Mouse (Mus musculus) intestine, embryonic 14.5 days (tissue): Measurements from ENCODE around the gene Cdip1. TPM values are rescaled to one million over a fixed set of nuclear protein-coding genes. Genes with fewer than 3 reads are reported as not detected.

Source experiments
- ATAC-seq: fragments of 200-750 bp; cut with Nextera tagmentation; replicated peaks from 2 replicates; pipeline ENCODE4 v1.8.0; 2017; ENCODE audit warnings: low read depth, moderate number of reproducible peaks, moderate TSS enrichment, moderate library complexity; ENCODE audit not compliant: low FRiP score, low TSS enrichment
- DNase-seq: peaks from one replicate; pipeline ENCODE4 v3.0.0-alpha.2; 2018; ENCODE audit warnings: low spot score
- H3K27ac ChIP-seq: fragments of 300-500 bp; sonication (generic); 2 replicates; pipeline ENCODE4 v1.5.1; 2014; ENCODE audit warnings: low read depth, mild to moderate bottlenecking, control low read depth
- H3K27me3 ChIP-seq: fragments of 300-500 bp; sonication (generic); replicated peaks from 2 replicates; pipeline ENCODE4 v1.6.1; 2014; ENCODE audit warnings: low read length, control low read depth; ENCODE audit not compliant: control insufficient read depth, insufficient read depth
- H3K36me3 ChIP-seq: fragments of 300-500 bp; sonication (generic); 2 replicates; pipeline ENCODE4 v1.6.1; 2014; ENCODE audit warnings: low read length, control low read depth; ENCODE audit not compliant: control insufficient read depth, insufficient read depth
- H3K4me1 ChIP-seq: fragments of 300-500 bp; sonication (generic); replicated peaks from 2 replicates; pipeline ENCODE4 v1.6.1; 2014; ENCODE audit warnings: low read length, control low read depth, mixed read lengths; ENCODE audit not compliant: control insufficient read depth, insufficient read depth
- H3K4me2 ChIP-seq: fragments of 300-500 bp; sonication (generic); 2 replicates; pipeline ENCODE4 v1.6.1; 2014; ENCODE audit warnings: low read length
- H3K4me3 ChIP-seq: fragments of 300-500 bp; sonication (generic); 2 replicates; pipeline ENCODE4 v1.5.1; 2014; ENCODE audit warnings: low read depth, low read length, control low read depth, mixed read lengths
- H3K9ac ChIP-seq: fragments of 300-500 bp; sonication (generic); 2 replicates; pipeline ENCODE4 v1.6.1; 2014; ENCODE audit warnings: mild to moderate bottlenecking, low read length
- H3K9me3 ChIP-seq: fragments of 300-500 bp; sonication (generic); 2 replicates; pipeline ENCODE4 v1.6.1; 2016; ENCODE audit warnings: low read length, control low read depth; ENCODE audit not compliant: control insufficient read depth
- WGBS: fragments of 180-500 bp; shearing (Covaris S2); extraction: QIAGEN DNeasy Blood & Tissue Kit; methylation state at CpG from one replicate; pipeline ENCODE4 v1.1.7; 2014; 5-methylcytosine and 5-hydroxymethylcytosine counted together
- polyA plus RNA-seq: library from polyadenylated mRNA; unstranded; fragments of >200 nt; fragmentation: Nextera tagmentation; extraction: Ambion mirVana; gene quantifications from 2 replicates; pipeline ENCODE4 v1.2.1, GENCODE M21; 2014

Gene Cdip1
- polyA plus RNA-seq, 1 experiment from 2014 or later, result 85.3 TPM

DNA sequence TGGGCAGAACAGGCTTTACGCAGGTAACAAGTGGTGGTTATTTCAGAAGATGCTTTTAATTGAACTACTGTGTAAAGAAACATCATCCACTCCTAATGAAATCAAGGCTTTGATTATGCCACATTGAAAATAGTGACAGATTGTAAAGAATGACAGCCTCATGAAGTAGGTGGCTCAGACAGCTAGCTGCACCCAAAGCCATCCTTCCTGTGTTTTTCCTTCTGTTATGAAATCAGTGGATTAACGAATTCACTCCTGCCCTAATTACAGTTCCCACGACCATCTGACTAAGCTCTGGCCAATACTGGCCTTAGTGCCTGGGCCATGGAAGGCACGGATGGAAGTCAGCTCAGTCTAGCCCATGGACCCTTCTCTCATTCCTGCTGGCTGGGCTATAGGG lies 11.2 kb downstream of the Cdip1 start:
- DNase-seq, result no peak
- no peaks in the 10 kb centered on the region for H3K9me3 ChIP-seq
- H3K9ac ChIP-seq, result no peak overlapping the region
- 97% methylated on average over 4 of the region's 4 CpGs for WGBS
- H3K4me1 ChIP-seq, result peaks cover 6% of the 10 kb centered on the region
- no peak overlapping the region for H3K27ac ChIP-seq
- H3K4me2 ChIP-seq, result no peak overlapping the region
- no peak overlapping the region for H3K4me3 ChIP-seq
- ATAC-seq, result no peak
- no peaks in the 10 kb centered on the region for H3K27me3 ChIP-seq
- H3K36me3 ChIP-seq, result 0 out of 2 replicates have a peak, but pooled peaks cover 15% of the 10 kb centered on the region

- Histone ChIP-seq H3K9ac (no peak overlapping the region), H3K36me3 (0 out of 2 replicates have a peak, but pooled peaks cover 10% of the 10 kb centered on the region), H3K9me3 (no peaks in the 10 kb centered on the region), H3K27me3 (no peaks in the 10 kb centered on the region), H3K4me2 (no peak overlapping the region), H3K4me1 (peaks cover 12% of the 10 kb centered on the region), H3K27ac (peak overlapping the region; percentile 25; the same call in 1 of the 2 replicates), H3K4me3 (no peak overlapping the region)
- peak; percentile 52 for ATAC-seq
- no peak for DNase-seq
- WGBS, result 81% methylated on average over 4 of the region's 4 CpGs
Measured at GRCm38 (mm10) chr16:4777905-4778609, 12.0 kb downstream of the Cdip1 start.

- Histone ChIP-seq H3K4me2 (no peak overlapping the region), H3K4me3 (no peak overlapping the region), H3K27ac (no peak overlapping the region), H3K36me3 (0 out of 2 replicates have a peak, but pooled peaks cover 11% of the 10 kb centered on the region), H3K9ac (no peak overlapping the region), H3K4me1 (peaks cover 14% of the 10 kb centered on the region), H3K9me3 (no peaks in the 10 kb centered on the region), H3K27me3 (no peaks in the 10 kb centered on the region)
- peak; percentile 4; the same call in 1 of the 2 replicates for ATAC-seq
- no peak for DNase-seq
- 93% methylated on average over 3 of the region's 3 CpGs for WGBS
Measured at GRCm38 (mm10) chr16:4777171-4777904, 12.8 kb downstream of the Cdip1 start.

DNA sequence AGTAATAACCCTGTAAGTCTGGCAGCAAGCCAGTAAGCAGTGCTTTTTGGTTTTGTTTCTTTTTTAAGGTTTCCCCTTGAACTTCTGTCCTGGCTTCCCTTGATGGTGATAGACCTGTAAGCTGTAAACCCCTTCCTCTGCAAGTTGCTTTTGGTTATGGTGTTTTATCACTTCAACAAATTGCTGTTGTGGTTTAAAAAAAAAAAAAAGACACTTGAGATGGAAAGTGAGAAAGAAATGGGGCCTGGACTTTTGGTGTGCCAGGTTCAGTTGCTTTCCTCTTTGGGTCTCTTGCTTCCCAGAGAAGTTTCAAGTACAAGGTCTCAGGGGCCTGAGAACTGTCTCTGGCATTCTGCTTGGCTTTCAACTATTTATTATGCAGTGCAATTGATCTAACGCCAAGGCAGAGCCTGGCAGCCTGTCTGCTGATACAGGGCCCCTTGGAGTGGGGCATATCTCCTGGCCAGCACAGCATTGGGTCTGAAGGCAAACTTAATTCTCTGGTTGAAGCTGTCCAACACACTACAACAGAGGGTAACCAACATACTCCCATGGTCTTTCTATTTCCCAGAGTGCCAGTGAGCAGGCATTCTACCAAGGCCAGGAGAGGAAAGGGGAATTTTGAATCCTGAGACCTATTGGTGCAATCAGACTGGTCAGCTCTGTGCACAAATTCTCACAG lies 16.7 kb downstream of the Cdip1 start:
- Histone ChIP-seq H3K4me1 (peaks cover 8% of the 10 kb centered on the region), H3K27ac (no peak overlapping the region), H3K9me3 (no peaks in the 10 kb centered on the region), H3K27me3 (no peaks in the 10 kb centered on the region), H3K9ac (no peak overlapping the region), H3K4me3 (no peak overlapping the region), H3K4me2 (no peak overlapping the region), H3K36me3 (peaks cover 31% of the 10 kb centered on the region)
- ATAC-seq, result no peak
- DNase-seq, result no peak
- WGBS, result 37% methylated on average over 1 of the region's 1 CpGs

DNA sequence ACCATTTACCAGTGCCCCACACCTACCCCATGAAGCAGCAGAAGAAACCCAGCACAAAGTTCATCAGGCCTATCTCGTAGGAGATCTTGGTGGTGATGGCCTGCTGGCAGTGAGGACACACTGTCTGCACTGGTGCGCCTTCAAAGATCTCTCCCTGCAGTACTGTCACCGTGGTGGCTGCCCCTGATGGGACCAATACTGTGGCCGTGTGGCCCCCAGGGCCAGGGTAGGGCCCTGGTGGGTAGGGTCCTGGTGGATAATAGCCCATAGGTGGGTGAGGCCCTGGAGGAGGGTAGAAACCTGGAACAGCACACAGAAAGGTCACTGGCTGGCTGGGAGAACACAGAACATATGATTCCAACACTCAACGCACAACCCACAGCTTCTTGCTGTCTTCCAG lies 21.4 kb downstream of the Cdip1 start:
- H3K27me3 ChIP-seq, result no peaks in the 10 kb centered on the region
- no peak overlapping the region for H3K9ac ChIP-seq
- no peak overlapping the region for H3K27ac ChIP-seq
- H3K36me3 ChIP-seq, result peaks cover 78% of the 10 kb centered on the region
- H3K4me2 ChIP-seq, result no peak overlapping the region
- ATAC-seq (no peak), DNase-seq (no peak)
- H3K4me3 ChIP-seq, result no peak overlapping the region
- 97% methylated on average over 5 of the region's 5 CpGs for WGBS
- no peaks in the 10 kb centered on the region for H3K9me3 ChIP-seq
- peaks cover 8% of the 10 kb centered on the region; the same call in 1 of the 2 replicates for H3K4me1 ChIP-seq

DNA sequence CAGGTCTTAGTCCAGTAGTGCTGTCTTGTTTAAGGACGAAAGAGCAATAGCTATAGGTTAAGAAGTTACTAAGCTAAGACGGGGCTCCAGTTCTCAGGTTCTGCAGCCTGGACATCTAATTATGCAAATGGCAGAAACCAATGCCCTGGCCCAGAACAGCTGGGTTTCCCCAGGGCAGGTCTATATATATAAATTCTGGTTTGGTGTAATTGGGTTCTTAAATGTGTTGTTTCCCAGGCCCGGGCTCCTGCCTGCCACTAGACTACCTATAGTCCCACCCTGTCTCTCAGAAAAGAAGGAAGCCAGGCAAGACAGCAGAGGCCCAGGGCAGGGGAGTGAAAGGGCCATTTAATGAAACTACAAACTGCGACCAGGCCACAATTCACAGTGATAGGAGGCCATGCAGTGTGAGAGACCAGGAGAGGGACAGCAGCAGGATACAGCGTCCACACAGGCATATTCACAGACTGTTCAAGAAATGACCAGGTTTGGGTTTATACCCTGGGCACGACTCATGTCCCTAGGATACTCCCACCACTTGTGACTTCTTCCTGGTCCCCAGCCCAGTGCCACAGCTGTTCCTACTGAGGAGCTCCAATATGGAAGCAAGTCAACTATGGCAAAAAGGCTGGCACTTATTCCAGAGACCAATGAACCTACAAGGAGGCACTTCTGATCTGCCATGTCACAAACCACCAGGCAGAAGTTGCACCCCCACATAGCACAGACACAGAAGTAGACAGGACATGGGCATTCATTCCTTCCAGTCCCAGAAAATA lies 22.9 kb downstream of the Cdip1 start:
- 87% methylated on average over 6 of the region's 6 CpGs for WGBS
- Histone ChIP-seq H3K4me3 (no peak overlapping the region), H3K4me2 (no peak overlapping the region), H3K4me1 (no peaks in the 10 kb centered on the region), H3K27me3 (no peaks in the 10 kb centered on the region), H3K27ac (no peak overlapping the region), H3K36me3 (peaks cover 85% of the 10 kb centered on the region), H3K9me3 (no peaks in the 10 kb centered on the region), H3K9ac (no peak overlapping the region)
- no peak for ATAC-seq
- no peak for DNase-seq

DNA sequence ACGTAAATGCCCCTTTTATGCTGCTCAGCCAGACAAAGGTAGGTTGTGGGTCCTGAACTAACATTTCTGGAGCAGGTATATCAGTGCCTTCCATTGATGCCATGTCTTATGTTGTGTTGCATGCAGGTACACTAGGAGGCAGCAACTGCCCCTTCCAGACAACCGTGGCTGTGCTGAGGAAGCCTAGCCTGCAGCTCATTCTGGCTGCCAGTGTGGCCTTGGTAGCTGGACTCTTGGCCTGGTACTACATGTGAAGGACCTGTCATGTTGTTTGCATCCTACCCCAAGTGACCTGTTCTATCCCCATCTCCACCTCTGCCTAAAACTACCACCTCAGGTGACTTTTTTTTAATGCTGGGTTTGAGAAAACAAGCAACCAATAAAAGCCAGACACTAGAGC lies 24.2 kb downstream of the Cdip1 start:
- peaks cover 81% of the 10 kb centered on the region for H3K36me3 ChIP-seq
- no peaks in the 10 kb centered on the region for H3K9me3 ChIP-seq
- DNase-seq (no peak), ATAC-seq (no peak)
- H3K4me3 ChIP-seq, result no peak overlapping the region
- no peak overlapping the region for H3K4me2 ChIP-seq
- H3K9ac ChIP-seq, result no peak overlapping the region
- no peaks in the 10 kb centered on the region for H3K27me3 ChIP-seq
- H3K4me1 ChIP-seq, result no peaks in the 10 kb centered on the region
- WGBS, result 79% methylated on average over 2 of the region's 2 CpGs
- no peak overlapping the region for H3K27ac ChIP-seq

GRCm38 (mm10) chr16:4763276-4763675 lies 26.8 kb downstream of the Cdip1 start:
- Histone ChIP-seq H3K27me3 (no peaks in the 10 kb centered on the region), H3K9me3 (no peaks in the 10 kb centered on the region), H3K4me1 (no peaks in the 10 kb centered on the region), H3K4me2 (no peak overlapping the region), H3K9ac (no peak overlapping the region), H3K36me3 (peaks cover 56% of the 10 kb centered on the region), H3K4me3 (no peak overlapping the region), H3K27ac (no peak overlapping the region)
- ATAC-seq (peak; percentile 34; the same call in 1 of the 2 replicates), DNase-seq (no peak)
- 45% methylated on average over 2 of the region's 2 CpGs for WGBS
